Mouse (Mus musculus): ENCODE measurements around the gene Hmga1.

- no peak for TF ChIP-seq CTCF (conservative IDR thresholded peaks at IDR 0.05 in 1 of 2, IDR thresholded peaks at IDR 0.05 in 1 of 2; ENCODE audit: low read depth in 2 of 2, low read length in 2 of 2)
- no peak for TF ChIP-seq E2F4 (IDR thresholded peaks at IDR 0.05; ENCODE audit: insufficient replicate concordance, low read depth, low read length)
- TF ChIP-seq CHD2 (IDR thresholded peaks at IDR 0.05; ENCODE audit: low read length): no peak
- TF ChIP-seq MYC (IDR thresholded peaks at IDR 0.05; ENCODE audit: low read depth, low read length): no peak
- TF ChIP-seq KAT2A (IDR thresholded peaks at IDR 0.05; ENCODE audit: insufficient replicate concordance, low read length): no peak
- TF ChIP-seq EP300 (IDR thresholded peaks at IDR 0.05; ENCODE audit: low read length): no peak
- TF ChIP-seq JUND (conservative IDR thresholded peaks at IDR 0.05; ENCODE audit: low read depth, low read length): no peak
- no peak for TF ChIP-seq TCF12 (IDR thresholded peaks at IDR 0.05; ENCODE audit: low read depth, low read length)
- no peak for TF ChIP-seq RCOR1 (conservative IDR thresholded peaks at IDR 0.05; ENCODE audit: low read depth, low read length)
- TF ChIP-seq POLR2A (IDR thresholded peaks at IDR 0.05; ENCODE audit: low read depth, low read length): no peak
- no peak for TF ChIP-seq NELFE (IDR thresholded peaks at IDR 0.05; ENCODE audit: low read depth, low read length)
- TF ChIP-seq POLR2AphosphoS2 (IDR thresholded peaks at IDR 0.05; ENCODE audit: low read depth, low read length): no peak
- no peak for TF ChIP-seq MEF2A (IDR thresholded peaks at IDR 0.05; ENCODE audit: borderline replicate concordance, low read depth, low read length)
Measured at GRCm38 (mm10) chr17:27600286-27600685, 44.0 kb downstream of the Hmga1 start.
